Mouse (Mus musculus): ENCODE measurements at regions not wholly inside any gene's neighbourhood (a gene's known extent, or its start where the extent isn't known, plus 50 kb on each side); places are given as distances from the start of the nearest gene placed in this dataset.

DNA sequence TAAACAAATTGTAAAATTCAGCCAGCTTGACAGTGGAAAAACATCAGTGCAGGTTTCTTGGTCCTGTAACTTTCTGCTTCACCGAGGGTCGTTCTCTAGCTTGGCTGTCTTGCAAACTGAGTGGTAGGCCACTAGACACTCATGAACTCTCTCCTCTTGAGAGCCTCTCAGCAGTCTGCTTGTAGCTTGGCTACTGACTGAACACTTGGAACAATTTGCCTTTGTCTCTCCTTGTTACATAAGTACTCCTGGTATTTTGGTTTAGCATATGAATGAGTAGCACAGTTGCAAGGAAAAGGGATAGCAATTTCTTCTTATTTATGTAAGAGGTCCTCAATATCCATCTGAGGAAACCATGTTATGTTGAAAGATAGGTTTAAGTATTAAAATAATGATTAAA is 769.6 kb upstream of the Sel1l start:
- DNase-seq, result no peak

- no peak for DNase-seq
These were observed 752.7 kb upstream of the Sel1l start for GRCm38 (mm10) chr12:92601673-92602072.

DNA sequence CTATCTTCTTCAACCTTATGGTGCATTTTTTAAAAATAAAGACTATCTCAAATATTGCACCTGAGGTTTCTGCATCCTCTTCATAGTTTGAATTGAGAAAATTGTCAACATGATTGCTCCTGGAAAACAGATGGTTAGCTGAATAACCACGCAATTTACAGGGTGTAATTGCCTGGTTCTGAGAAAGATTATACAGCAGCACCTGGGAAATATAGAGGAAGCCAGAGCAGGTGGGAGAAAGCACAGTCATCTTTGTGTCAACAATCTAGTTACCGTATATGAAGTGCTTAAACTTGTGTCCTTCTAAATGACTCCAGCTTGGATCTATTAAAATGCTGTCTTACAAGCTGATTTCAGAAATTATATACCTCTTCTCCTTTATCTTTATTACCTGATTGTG is 740.8 kb upstream of the Sel1l start:
- DNase-seq, result no peak

DNA sequence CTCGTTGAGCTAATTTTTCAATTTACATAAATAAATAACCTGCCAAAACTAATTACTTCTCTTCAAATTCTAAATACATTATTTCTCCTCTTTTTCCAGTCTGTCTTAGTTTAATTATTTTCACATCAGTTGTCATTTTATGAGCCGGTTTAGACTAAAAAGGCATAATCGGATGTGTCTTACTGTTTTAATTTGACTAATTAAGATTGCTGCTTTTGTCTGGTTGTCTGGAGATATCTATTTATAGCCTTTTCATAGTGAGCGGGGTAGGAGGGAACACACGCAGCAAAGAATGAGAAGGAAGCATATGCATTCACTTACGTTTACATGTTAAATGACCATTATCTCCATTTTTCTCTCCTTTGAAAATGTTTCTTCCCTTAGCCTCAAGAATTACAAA is 740.3 kb upstream of the Sel1l start:
- no peak for DNase-seq

GRCm38 (mm10) chr12:92578596-92578995 is 729.6 kb upstream of the Sel1l start:
- DNase-seq, result peak; percentile 19
